Mouse (Mus musculus) cerebellum, postnatal 25 days (tissue): ENCODE measurements around the gene Dek.

Experiments
- DNase-seq, 2 experiments: peaks; one replicate each; pipeline ENCODE4 v3.0.0; 2021; ENCODE audit warnings: mixed read lengths in 2 of 2

The Dek gene

DNA sequence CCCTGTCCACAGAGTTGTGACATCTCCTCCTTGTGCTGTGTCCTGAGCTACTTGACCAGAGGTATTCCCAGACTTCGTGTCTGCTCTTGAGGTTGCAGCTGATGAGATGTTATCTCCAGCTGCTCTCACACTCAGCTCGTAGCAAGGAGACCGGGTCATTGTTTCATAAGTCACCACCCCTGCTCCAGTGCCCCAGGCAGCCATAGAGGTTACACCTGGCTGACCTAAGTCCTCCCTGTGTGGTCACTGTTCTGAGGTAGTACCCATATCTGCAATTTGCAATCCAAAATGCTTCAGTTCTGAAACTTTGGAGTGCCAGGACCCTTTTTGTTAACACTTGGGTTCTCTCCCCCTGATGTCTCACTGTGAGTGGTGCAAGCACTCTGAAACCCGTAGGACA lies 56.0 kb downstream of the Dek start:
- DNase-seq: no peak

GRCm38 (mm10) chr13:47047996-47048395 lies 58.0 kb downstream of the Dek start:
- DNase-seq: no peak

GRCm38 (mm10) chr13:47044617-47044947 lies 61.4 kb downstream of the Dek start, which contains the start of gene Tpmt:
TSS of gene Tpmt (minus strand) at chr13:47044737.
- no peak for DNase-seq

GRCm38 (mm10) chr13:47043833-47044616 lies 62.0 kb downstream of the Dek start:
- peak; percentile 31 to 45 for DNase-seq

- peak; percentile 99 for DNase-seq
Measured at GRCm38 (mm10) chr13:47043030-47043680, 62.8 kb downstream of the Dek start, which contains the start of gene Kdm1b. TSS of gene Kdm1b (plus strand) at chr13:47043499.

- no peak for DNase-seq
Measured at GRCm38 (mm10) chr13:47042024-47042633, 63.9 kb downstream of the Dek start.

GRCm38 (mm10) chr13:47040061-47040460 lies 65.9 kb downstream of the Dek start:
- DNase-seq: no peak

- no peak for DNase-seq
Measured at GRCm38 (mm10) chr13:47037946-47038345, 68.1 kb downstream of the Dek start.
